Mouse (Mus musculus) kidney, postnatal 36 days (tissue): Measurements from ENCODE around the gene Stk33.
"Not testable (repeated sequence)": the region's sequence is repeated elsewhere in the genome, so short reads cannot be mapped to it uniquely, and the experiment has no call there.

Experiments
- DNase-seq, 2 experiments: peaks; one replicate each; pipeline ENCODE4 v3.0.0; 2021 to 2022; ENCODE audit warnings: mixed read lengths in 2 of 2

Gene Stk33

GRCm38 (mm10) chr7:109438781-109439591 is at the start of gene Stk33:
Stk33 (minus strand) TSS chr7:109439081.
- DNase-seq = peak; percentile 4 to 25

- no peak for DNase-seq
Observed at GRCm38 (mm10) chr7:109484221-109484620, 45.3 kb upstream of the Stk33 start.

GRCm38 (mm10) chr7:109480765-109481197 is 41.9 kb upstream of the Stk33 start:
- DNase-seq = peak; percentile 2 to 30

GRCm38 (mm10) chr7:109477926-109478325 is 39.0 kb upstream of the Stk33 start:
- DNase-seq = no peak

GRCm38 (mm10) chr7:109470700-109471099 is 31.8 kb upstream of the Stk33 start:
- DNase-seq = no peak

GRCm38 (mm10) chr7:109468262-109468701 is 29.4 kb upstream of the Stk33 start:
- DNase-seq = peak; percentile 2 to 6

- DNase-seq = no peak
Observed at GRCm38 (mm10) chr7:109467591-109467990, 28.7 kb upstream of the Stk33 start.

GRCm38 (mm10) chr7:109460698-109461097 is 21.8 kb upstream of the Stk33 start:
- DNase-seq = no peak

GRCm38 (mm10) chr7:109456563-109456962 is 17.7 kb upstream of the Stk33 start:
- DNase-seq = no peak

- DNase-seq = no peak
Observed at GRCm38 (mm10) chr7:109455748-109456147, 16.9 kb upstream of the Stk33 start.

- DNase-seq = no peak
Observed at GRCm38 (mm10) chr7:109454856-109455255, 16.0 kb upstream of the Stk33 start.

- DNase-seq = no peak
Observed at GRCm38 (mm10) chr7:109448060-109448459, 9.2 kb upstream of the Stk33 start.

- peak; percentile 23 to 68 for DNase-seq
Observed at GRCm38 (mm10) chr7:109445012-109445411, 6.1 kb upstream of the Stk33 start.

- no peak for DNase-seq
Observed at GRCm38 (mm10) chr7:109442739-109443138, 3.9 kb upstream of the Stk33 start.

GRCm38 (mm10) chr7:109440697-109441269 is 1.9 kb upstream of the Stk33 start:
- no peak for DNase-seq

GRCm38 (mm10) chr7:109424422-109425159 is 14.3 kb downstream of the Stk33 start:
- DNase-seq = no peak

- no peak for DNase-seq
Observed at GRCm38 (mm10) chr7:109422803-109423202, 16.1 kb downstream of the Stk33 start.

- DNase-seq = no peak
Observed at GRCm38 (mm10) chr7:109405491-109405890, 33.4 kb downstream of the Stk33 start.

GRCm38 (mm10) chr7:109399299-109399698 is 39.6 kb downstream of the Stk33 start:
- no peak for DNase-seq

GRCm38 (mm10) chr7:109381131-109381530 is 57.8 kb downstream of the Stk33 start:
- no peak for DNase-seq

- not testable (repeated sequence) for DNase-seq
Observed at GRCm38 (mm10) chr7:109373556-109373955, 65.3 kb downstream of the Stk33 start.

GRCm38 (mm10) chr7:109358435-109359187 is 80.3 kb downstream of the Stk33 start:
- DNase-seq = no peak

GRCm38 (mm10) chr7:109357877-109358276 is 81.0 kb downstream of the Stk33 start:
- DNase-seq = no peak
